Mouse (Mus musculus): ENCODE data around the gene Bcas1. TPM values are rescaled to one million over a fixed set of nuclear protein-coding genes. Genes with fewer than 3 reads are reported as not detected.

Bcas1 gene
- polyA plus RNA-seq, 1 experiment = 0.02 TPM

DNA sequence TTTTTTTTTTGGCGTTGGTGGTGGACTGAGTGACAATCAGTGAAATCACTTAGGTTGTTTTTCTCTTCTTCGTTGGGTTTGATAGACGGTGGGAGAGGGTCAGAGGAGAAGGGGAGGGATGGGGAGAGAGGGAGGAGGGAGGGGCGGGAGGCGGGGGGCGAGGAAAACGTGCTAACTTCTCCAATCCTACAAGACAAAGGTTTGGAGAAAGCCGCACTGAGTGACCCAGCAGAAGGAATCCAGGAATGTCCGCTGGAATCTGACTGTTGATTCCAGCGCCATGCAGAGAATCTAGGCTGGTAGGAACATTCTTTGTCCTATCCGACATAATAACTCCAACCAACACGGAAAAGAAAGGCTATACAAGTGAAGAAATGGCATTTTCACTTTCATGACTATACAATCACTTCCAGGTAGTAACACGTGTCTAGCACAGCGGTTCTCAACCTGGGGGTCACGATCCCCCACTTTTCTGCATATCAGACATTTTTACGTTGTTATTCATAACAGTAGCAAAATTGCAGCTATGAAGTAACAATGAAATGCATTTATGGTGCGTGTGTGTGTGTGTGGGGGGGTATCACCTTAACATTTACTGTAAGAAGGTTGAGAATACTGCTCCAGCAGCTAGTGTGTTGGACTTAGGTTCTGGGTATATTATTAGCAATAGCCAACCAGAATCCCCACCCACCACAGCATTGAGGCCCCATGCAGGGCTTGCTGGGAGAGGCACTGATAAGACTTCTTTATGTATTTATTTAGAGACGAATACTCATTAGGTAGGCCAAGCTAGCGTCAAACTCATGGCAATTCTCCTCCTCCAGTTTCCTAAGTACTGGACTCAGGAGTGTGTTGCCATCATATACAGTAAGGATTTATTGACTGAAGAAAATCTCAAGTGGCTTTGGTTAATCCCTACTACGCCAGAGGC is 107.8 kb downstream of the Bcas1 start:
- Histone ChIP-seq H3K79me2 (ENCODE audit: control insufficient read depth, insufficient read depth) (no peaks in the 10 kb centered on the region), H3K4me3 (no peak overlapping the region), H3K36me3 (ENCODE audit: control insufficient read depth, insufficient read depth) (no peaks in the 10 kb centered on the region), H3K4me2 (ENCODE audit: low read depth) (peak overlapping the region; percentile 32), H3ac (ENCODE audit: control insufficient read depth, insufficient read length) (no peak overlapping the region), H3K27me3 (ENCODE audit: control insufficient read depth, insufficient read depth, insufficient read length) (no peaks in the 10 kb centered on the region)
- TF ChIP-seq MAX (IDR thresholded peaks at IDR 0.05; ENCODE audit: low read depth) (no peak), REST (IDR thresholded peaks at IDR 0.05; ENCODE audit: insufficient read depth, insufficient read length) (no peak), MYOD1 (IDR thresholded peaks at IDR 0.05; ENCODE audit: control insufficient read depth in 1 of 3, insufficient read length in 2 of 3, low read depth in 2 of 3) (no peak), TCF3 (IDR thresholded peaks at IDR 0.05; ENCODE audit: insufficient read length, low read depth) (no peak), SRF (IDR thresholded peaks at IDR 0.05; ENCODE audit: control insufficient read depth, insufficient read length, low read depth) (no peak)

GRCm38 (mm10) chr2:170318713-170319532 is 108.7 kb downstream of the Bcas1 start:
- no peak overlapping the region for H3K4me2 ChIP-seq (ENCODE audit: low read depth)
- H3K4me3 ChIP-seq = no peak overlapping the region
- H3K79me2 ChIP-seq (ENCODE audit: control insufficient read depth, insufficient read depth) = no peaks in the 10 kb centered on the region
- no peak for TF ChIP-seq USF1 (IDR thresholded peaks at IDR 0.05; ENCODE audit: low read depth)
- TF ChIP-seq POLR2A (IDR thresholded peaks at IDR 0.05; ENCODE audit: insufficient read length, low read depth) = no peak
- TF ChIP-seq MYOD1 (IDR thresholded peaks at IDR 0.05; ENCODE audit: control insufficient read depth in 1 of 3, insufficient read length in 2 of 3, low read depth in 2 of 3) = no peak
- no peak for TF ChIP-seq TCF12 (IDR thresholded peaks at IDR 0.05; ENCODE audit: insufficient read depth, poor library complexity, severe bottlenecking)
- TF ChIP-seq TCF3 (IDR thresholded peaks at IDR 0.05; ENCODE audit: insufficient read length, low read depth) = no peak
- TF ChIP-seq CEBPB (IDR thresholded peaks at IDR 0.05; ENCODE audit: insufficient read depth, poor library complexity, severe bottlenecking) = no peak
- no peak for TF ChIP-seq MYOG (IDR thresholded peaks at IDR 0.05; ENCODE audit: control insufficient read depth in 1 of 3, insufficient read depth in 1 of 3, insufficient read length in 2 of 3, low read depth in 2 of 3)
- no peak for TF ChIP-seq MAX (IDR thresholded peaks at IDR 0.05; ENCODE audit: low read depth)
- no peak for TF ChIP-seq POLR2AphosphoS2 (IDR thresholded peaks at IDR 0.05; ENCODE audit: insufficient read length, low read depth)
- no peak for TF ChIP-seq REST (IDR thresholded peaks at IDR 0.05; ENCODE audit: insufficient read depth, insufficient read length)
- no peak for TF ChIP-seq E2F4 (IDR thresholded peaks at IDR 0.05; ENCODE audit: insufficient read depth)
- TF ChIP-seq SRF (IDR thresholded peaks at IDR 0.05; ENCODE audit: control insufficient read depth, insufficient read length, low read depth) = no peak
- no peaks in the 10 kb centered on the region for H3K27me3 ChIP-seq (ENCODE audit: control insufficient read depth, insufficient read depth, insufficient read length)
- no peaks in the 10 kb centered on the region for H3K36me3 ChIP-seq (ENCODE audit: control insufficient read depth, insufficient read depth)
- no peak overlapping the region for H3ac ChIP-seq (ENCODE audit: control insufficient read depth, insufficient read length)

DNA sequence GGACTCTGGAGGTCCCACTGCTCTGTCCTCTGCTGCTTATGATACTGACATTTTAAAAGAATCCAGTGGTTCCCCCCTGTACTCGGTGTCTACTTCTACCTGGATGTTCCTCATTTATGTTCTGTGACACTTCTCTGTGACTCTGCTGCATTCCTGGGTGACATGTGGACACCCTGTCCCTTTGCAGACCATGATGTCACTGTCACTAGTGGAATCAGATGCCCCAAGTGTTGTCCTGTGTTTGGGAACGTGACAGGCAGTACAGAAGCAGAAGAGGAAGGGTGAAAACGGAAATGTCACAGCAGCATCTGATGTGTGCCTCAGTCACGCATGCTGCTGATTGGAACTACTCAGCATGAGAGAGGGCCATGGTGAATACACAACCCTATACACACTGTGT is 110.9 kb downstream of the Bcas1 start:
- no peaks in the 10 kb centered on the region for H3K27me3 ChIP-seq (ENCODE audit: control insufficient read depth, insufficient read depth, insufficient read length)
- no peak overlapping the region for H3K4me3 ChIP-seq
- TF ChIP-seq E2F4 (IDR thresholded peaks at IDR 0.05; ENCODE audit: insufficient read depth) = no peak
- no peak for TF ChIP-seq MYOD1 (IDR thresholded peaks at IDR 0.05; ENCODE audit: control insufficient read depth in 1 of 3, insufficient read length in 2 of 3, low read depth in 2 of 3)
- TF ChIP-seq MAX (IDR thresholded peaks at IDR 0.05; ENCODE audit: low read depth) = no peak
- no peak for TF ChIP-seq REST (IDR thresholded peaks at IDR 0.05; ENCODE audit: insufficient read depth, insufficient read length)
- TF ChIP-seq CEBPB (IDR thresholded peaks at IDR 0.05; ENCODE audit: insufficient read depth, poor library complexity, severe bottlenecking) = no peak
- no peak for TF ChIP-seq USF1 (IDR thresholded peaks at IDR 0.05; ENCODE audit: low read depth)
- no peak for TF ChIP-seq POLR2AphosphoS2 (IDR thresholded peaks at IDR 0.05; ENCODE audit: insufficient read length, low read depth)
- no peak for TF ChIP-seq SRF (IDR thresholded peaks at IDR 0.05; ENCODE audit: control insufficient read depth, insufficient read length, low read depth)
- no peak for TF ChIP-seq POLR2A (IDR thresholded peaks at IDR 0.05; ENCODE audit: insufficient read length, low read depth)
- no peak overlapping the region for H3ac ChIP-seq (ENCODE audit: control insufficient read depth, insufficient read length)
- no peaks in the 10 kb centered on the region for H3K79me2 ChIP-seq (ENCODE audit: control insufficient read depth, insufficient read depth)
- no peak overlapping the region for H3K4me2 ChIP-seq (ENCODE audit: low read depth)
- no peaks in the 10 kb centered on the region for H3K36me3 ChIP-seq (ENCODE audit: control insufficient read depth, insufficient read depth)

DNA sequence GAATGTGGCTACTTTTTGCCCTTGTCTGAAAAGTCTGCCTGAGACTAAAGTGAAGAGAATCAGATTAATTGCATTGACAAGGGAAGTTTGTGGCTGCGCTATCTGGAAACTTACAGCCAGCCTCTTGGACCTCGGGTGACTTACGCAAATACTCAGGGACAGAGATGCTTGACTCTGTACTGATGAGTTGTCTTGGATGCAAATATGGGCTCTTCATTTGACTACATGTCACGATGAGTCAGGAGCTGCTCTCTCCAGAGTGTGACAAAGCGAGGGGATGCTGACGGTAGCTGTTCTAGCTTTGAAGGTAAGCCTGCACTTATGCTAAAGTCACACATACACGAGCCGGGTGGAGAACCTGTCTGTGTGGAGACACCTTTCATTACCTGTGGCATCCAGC is 111.3 kb downstream of the Bcas1 start:
- no peaks in the 10 kb centered on the region for H3K36me3 ChIP-seq (ENCODE audit: control insufficient read depth, insufficient read depth)
- TF ChIP-seq REST (IDR thresholded peaks at IDR 0.05; ENCODE audit: insufficient read depth, insufficient read length) (no peak), SRF (IDR thresholded peaks at IDR 0.05; ENCODE audit: control insufficient read depth, insufficient read length, low read depth) (no peak), TCF12 (IDR thresholded peaks at IDR 0.05; ENCODE audit: insufficient read depth, poor library complexity, severe bottlenecking) (no peak), MYOG (IDR thresholded peaks at IDR 0.05; ENCODE audit: control insufficient read depth in 1 of 3, insufficient read depth in 1 of 3, insufficient read length in 2 of 3, low read depth in 2 of 3) (no peak), USF1 (IDR thresholded peaks at IDR 0.05; ENCODE audit: low read depth) (no peak), E2F4 (IDR thresholded peaks at IDR 0.05; ENCODE audit: insufficient read depth) (no peak)
- no peak overlapping the region for H3ac ChIP-seq (ENCODE audit: control insufficient read depth, insufficient read length)
- H3K4me2 ChIP-seq (ENCODE audit: low read depth) = no peak overlapping the region
- H3K4me3 ChIP-seq = no peak overlapping the region
- H3K79me2 ChIP-seq (ENCODE audit: control insufficient read depth, insufficient read depth) = no peaks in the 10 kb centered on the region
- no peaks in the 10 kb centered on the region for H3K27me3 ChIP-seq (ENCODE audit: control insufficient read depth, insufficient read depth, insufficient read length)

Measured in myocyte (in vitro differentiated cells).